Mouse (Mus musculus) ES-Bruce4 (cell line): Measurements from ENCODE around the gene Aknad1. TPM values are rescaled to one million over a fixed set of nuclear protein-coding genes. Genes with fewer than 3 reads are reported as not detected.

Source experiments
- H3K27ac ChIP-seq: 2 replicates; pipeline ENCODE4 v1.5.1; 2012; ENCODE audit warnings: low read length, inconsistent platforms; ENCODE audit not compliant: insufficient read depth
- H3K27me3 ChIP-seq: 2 replicates; pipeline ENCODE4 v1.6.1; 2012; ENCODE audit warnings: mild to moderate bottlenecking, low read length, inconsistent platforms; ENCODE audit not compliant: control insufficient read depth, poor library complexity, insufficient read depth, severe bottlenecking
- H3K36me3 ChIP-seq: 2 replicates; pipeline ENCODE4 v1.6.1; 2012; ENCODE audit warnings: inconsistent platforms, mild to moderate bottlenecking, low read length, moderate library complexity; ENCODE audit not compliant: control insufficient read depth, poor library complexity, insufficient read depth, severe bottlenecking
- H3K4me1 ChIP-seq: one replicate; pipeline ENCODE4 v1.8.1; 2011; ENCODE audit warnings: low read length; ENCODE audit not compliant: control insufficient read depth, insufficient read depth
- H3K4me3 ChIP-seq: 2 replicates; pipeline ENCODE4 v1.5.1; 2011; ENCODE audit warnings: low read depth, mild to moderate bottlenecking, low read length
- H3K9ac ChIP-seq: 2 replicates; pipeline ENCODE4 v1.6.1; 2012; ENCODE audit warnings: low read depth, mild to moderate bottlenecking, inconsistent platforms; ENCODE audit not compliant: poor library complexity, severe bottlenecking
- H3K9me3 ChIP-seq: replicated peaks from 2 replicates; pipeline ENCODE4 v1.6.1; 2012; ENCODE audit warnings: mild to moderate bottlenecking, low read length, inconsistent platforms; ENCODE audit not compliant: control insufficient read depth, poor library complexity, insufficient read depth, severe bottlenecking
- CTCF ChIP-seq: IDR thresholded peaks from one replicate; pipeline ENCODE4 v1.8.1; 2011; ENCODE audit warnings: low read depth, low read length
- EP300 ChIP-seq: IDR thresholded peaks from 2 replicates; pipeline ENCODE4 v1.6.1; 2011; ENCODE audit warnings: low read depth, low read length; ENCODE audit not compliant: insufficient read depth
- POLR2A ChIP-seq: IDR thresholded peaks from one replicate; pipeline ENCODE4 v1.8.1; 2011; ENCODE audit warnings: low read length; ENCODE audit not compliant: insufficient read depth
- polyA plus RNA-seq: library from polyadenylated mRNA; stranded (reverse); fragments of >200 nt; gene quantifications from 2 replicates; pipeline ENCODE4 v1.2.4, GENCODE M21; 2011; ENCODE audit warnings: low read depth; ENCODE audit not compliant: missing spikeins, insufficient read depth, insufficient read length

Gene Aknad1
- polyA plus RNA-seq, 1 experiment, result not detected

GRCm38 (mm10) chr3:108755542-108755941 is 16.1 kb downstream of the Aknad1 start:
- Histone ChIP-seq H3K36me3 (no peaks in the 10 kb centered on the region), H3K4me1 (no peaks in the 10 kb centered on the region), H3K27me3 (no peaks in the 10 kb centered on the region), H3K27ac (no peak overlapping the region), H3K4me3 (no peak overlapping the region), H3K9me3 (no peaks in the 10 kb centered on the region), H3K9ac (no peak overlapping the region)
- no peak for TF ChIP-seq CTCF
- TF ChIP-seq EP300, result no peak
- no peak for TF ChIP-seq POLR2A

GRCm38 (mm10) chr3:108756131-108756530 is 16.7 kb downstream of the Aknad1 start:
- Histone ChIP-seq H3K9ac (no peak overlapping the region), H3K4me1 (no peaks in the 10 kb centered on the region), H3K27me3 (no peaks in the 10 kb centered on the region), H3K4me3 (no peak overlapping the region), H3K36me3 (no peaks in the 10 kb centered on the region), H3K9me3 (no peaks in the 10 kb centered on the region), H3K27ac (no peak overlapping the region)
- TF ChIP-seq POLR2A (no peak), CTCF (no peak), EP300 (no peak)

- H3K27ac ChIP-seq, result no peak overlapping the region
- TF ChIP-seq CTCF, result no peak
- no peak for TF ChIP-seq EP300
- TF ChIP-seq POLR2A, result no peak
- no peaks in the 10 kb centered on the region for H3K9me3 ChIP-seq
- H3K4me3 ChIP-seq, result no peak overlapping the region
- no peaks in the 10 kb centered on the region for H3K4me1 ChIP-seq
- H3K27me3 ChIP-seq, result no peaks in the 10 kb centered on the region
- H3K36me3 ChIP-seq, result no peaks in the 10 kb centered on the region
- H3K9ac ChIP-seq, result no peak overlapping the region
These were observed 18.1 kb downstream of the Aknad1 start for GRCm38 (mm10) chr3:108757570-108757969.

GRCm38 (mm10) chr3:108759566-108760420 is 20.3 kb downstream of the Aknad1 start:
- H3K4me3 ChIP-seq, result no peak overlapping the region
- no peak for TF ChIP-seq POLR2A
- TF ChIP-seq EP300, result no peak
- TF ChIP-seq CTCF, result no peak
- H3K27ac ChIP-seq, result no peak overlapping the region
- H3K4me1 ChIP-seq, result no peaks in the 10 kb centered on the region
- no peak overlapping the region for H3K9ac ChIP-seq
- no peaks in the 10 kb centered on the region for H3K27me3 ChIP-seq
- no peaks in the 10 kb centered on the region for H3K9me3 ChIP-seq
- H3K36me3 ChIP-seq, result no peaks in the 10 kb centered on the region

- Histone ChIP-seq H3K4me1 (peaks cover 3% of the 10 kb centered on the region), H3K9me3 (no peaks in the 10 kb centered on the region), H3K27ac (no peak overlapping the region), H3K4me3 (no peak overlapping the region), H3K27me3 (no peaks in the 10 kb centered on the region; the same call in 1 of the 2 replicates), H3K36me3 (no peaks in the 10 kb centered on the region), H3K9ac (no peak overlapping the region)
- TF ChIP-seq EP300 (no peak), CTCF (no peak), POLR2A (no peak)
These were observed 23.2 kb downstream of the Aknad1 start for GRCm38 (mm10) chr3:108762597-108763111.

GRCm38 (mm10) chr3:108763691-108764090 is 24.2 kb downstream of the Aknad1 start:
- Histone ChIP-seq H3K9ac (no peak overlapping the region), H3K9me3 (no peaks in the 10 kb centered on the region), H3K36me3 (no peaks in the 10 kb centered on the region), H3K4me3 (no peak overlapping the region), H3K4me1 (peaks cover 3% of the 10 kb centered on the region), H3K27me3 (no peaks in the 10 kb centered on the region; the same call in 1 of the 2 replicates), H3K27ac (no peak overlapping the region)
- no peak for TF ChIP-seq EP300
- no peak for TF ChIP-seq POLR2A
- TF ChIP-seq CTCF, result no peak
